Mouse (Mus musculus): Measurements from ENCODE around the gene Rab30. TPM values are rescaled to one million over a fixed set of nuclear protein-coding genes. Genes with fewer than 3 reads are reported as not detected.
"Not testable (repeated sequence)": the region's sequence is repeated elsewhere in the genome, so short reads cannot be mapped to it uniquely, and the experiment has no call there.

The Rab30 gene
- total RNA-seq (2021), result 1 to 10 TPM; 5.7 to 6.6 TPM
- long read RNA-seq, experiment 1, full-length matches to known transcripts, result 1 of 4 reads
- long read RNA-seq, experiment 1, partial matches to known transcripts, result 0 of 4 reads
- long read RNA-seq, experiment 1, other reads (novel, unspliced or antisense), result 3 of 4 reads
- long read RNA-seq, experiment 2, full-length matches to known transcripts, result 2 of 4 reads
- long read RNA-seq, experiment 2, partial matches to known transcripts, result 0 of 4 reads
- long read RNA-seq, experiment 2, other reads (novel, unspliced or antisense), result 2 of 4 reads

DNA sequence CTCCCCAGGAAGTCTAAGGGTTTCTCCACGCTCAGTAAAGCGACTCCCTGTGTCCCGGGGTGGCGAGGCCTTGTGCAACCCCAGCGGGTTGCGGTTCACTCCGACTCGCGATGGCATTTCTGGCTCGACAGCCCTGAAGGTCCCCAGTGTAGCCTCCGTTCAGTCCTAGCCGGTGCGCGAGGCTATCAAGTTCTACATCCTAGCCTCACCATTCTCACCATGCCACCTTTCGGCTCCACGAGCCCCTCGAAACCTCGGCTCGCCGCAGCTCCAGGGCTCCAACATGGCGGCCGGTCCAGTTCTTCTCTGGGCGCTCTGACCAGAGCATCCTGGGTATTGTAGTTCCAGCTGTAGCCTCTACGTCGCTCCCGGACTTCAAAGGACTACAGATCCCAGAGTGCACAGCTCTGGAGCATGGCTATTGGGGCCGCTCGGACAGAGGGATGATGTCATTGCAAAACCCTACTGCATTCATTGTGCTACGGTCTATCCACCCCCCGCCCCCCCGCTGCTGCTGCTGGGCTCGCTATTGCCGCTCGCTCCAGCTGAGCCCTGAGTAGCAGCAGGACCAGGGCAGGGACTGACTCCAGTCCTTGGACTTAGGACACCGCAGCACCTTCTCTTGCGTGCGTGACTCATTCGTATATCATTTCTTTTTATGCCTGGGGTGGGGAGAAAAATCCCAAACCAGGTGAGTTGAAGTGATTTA, at the start of gene Rab30:
TSS of gene Rab30 (plus strand) at position 452 of the 709 bp plus-strand sequence.
- intact Hi-C loops (cut with DNase I), result loop anchor here (5.0 kb wide), 4 partner anchors 36 to 179 kb away; partner anchors contain the start of genes Ccdc90b and Pcf11
- peak; percentile 82 to 85 for DNase-seq

DNA sequence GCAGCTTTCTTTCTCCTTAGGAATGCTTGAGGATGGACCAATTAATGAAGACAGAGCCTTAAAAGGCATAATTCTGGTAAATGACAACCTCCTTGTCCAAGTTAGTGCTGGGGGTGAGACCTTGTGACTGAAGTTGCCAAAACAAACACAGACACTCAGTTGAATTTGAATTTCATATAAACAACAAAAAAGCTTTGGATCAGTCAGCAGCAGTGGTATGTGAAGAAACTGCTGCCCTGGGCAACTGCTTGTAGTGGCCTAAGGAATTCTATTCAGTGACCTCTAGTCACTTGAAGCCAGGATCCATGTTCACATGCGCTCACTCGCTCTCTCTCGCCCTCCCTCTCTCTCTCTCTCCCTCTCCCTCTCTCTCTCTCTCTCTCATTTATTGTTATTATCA, 45.0 kb upstream of the Rab30 start:
- intact Hi-C loops (cut with DNase I), result no loop called here

DNA sequence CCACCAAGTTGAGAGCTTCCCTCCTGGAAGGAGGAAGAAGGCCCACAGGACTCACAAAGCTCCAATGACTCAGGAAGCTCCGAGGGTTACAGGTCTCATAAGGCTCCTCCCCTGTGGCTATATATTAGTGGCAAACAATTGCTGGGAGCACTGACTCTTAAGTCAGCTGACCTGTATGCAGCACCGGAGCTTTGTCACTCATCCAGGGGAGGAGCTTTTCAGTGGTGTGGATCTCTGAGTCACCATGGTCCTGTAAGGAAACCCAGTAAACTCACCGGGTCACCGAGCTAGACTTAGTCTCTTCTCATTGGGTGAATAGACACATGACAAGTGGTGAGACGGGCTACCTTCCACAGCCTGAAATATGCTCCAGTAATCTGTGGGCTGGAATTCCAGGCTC, 42.6 kb upstream of the Rab30 start:
- intact Hi-C loops (cut with DNase I), result no loop called here
- DNase-seq, result no peak

More for the DNA sequence above, 45.0 kb upstream of the Rab30 start:
- DNase-seq, result no peak

DNA sequence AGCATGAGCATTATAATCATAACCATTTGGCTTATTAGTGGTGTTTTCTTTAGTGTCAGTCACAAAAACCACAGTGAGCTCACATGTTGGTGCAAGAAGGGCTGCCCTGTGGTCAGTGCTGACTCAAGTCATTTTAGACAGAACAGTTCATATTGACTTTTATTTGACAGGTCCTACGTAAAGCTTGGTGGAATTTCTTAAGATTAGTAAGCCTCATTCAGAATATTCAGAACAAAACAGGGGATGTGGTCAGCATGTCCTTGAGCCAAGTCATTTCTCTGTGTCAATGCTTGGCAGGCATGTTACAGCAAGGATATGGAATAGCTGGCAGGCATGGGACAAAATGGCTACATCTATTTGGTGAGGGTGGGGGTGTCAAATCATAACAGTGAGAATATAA, 37.7 kb upstream of the Rab30 start:
- intact Hi-C loops (cut with DNase I), result no loop called here
- no peak for DNase-seq

DNA sequence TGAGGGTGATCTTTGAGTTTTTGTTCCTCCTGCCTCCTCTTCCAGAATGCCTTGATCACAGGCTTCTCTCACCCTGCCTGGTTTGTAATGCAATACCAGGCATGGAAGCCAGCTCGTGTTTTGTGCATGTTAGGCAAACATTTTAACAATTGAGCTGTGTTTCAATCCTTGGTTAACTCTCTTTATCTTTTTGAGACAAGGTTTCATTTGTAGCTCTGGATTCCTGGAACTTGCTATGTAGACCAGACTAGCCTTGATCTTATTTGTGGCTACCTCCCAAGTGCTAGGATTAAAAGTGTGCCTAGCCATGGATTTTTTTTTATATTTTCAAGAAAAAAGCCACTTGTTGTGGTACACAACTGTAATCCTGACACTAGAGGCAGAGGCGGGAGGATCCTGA, 35.9 kb upstream of the Rab30 start:
- intact Hi-C loops (cut with DNase I), result no loop called here
- DNase-seq, result no peak

DNA sequence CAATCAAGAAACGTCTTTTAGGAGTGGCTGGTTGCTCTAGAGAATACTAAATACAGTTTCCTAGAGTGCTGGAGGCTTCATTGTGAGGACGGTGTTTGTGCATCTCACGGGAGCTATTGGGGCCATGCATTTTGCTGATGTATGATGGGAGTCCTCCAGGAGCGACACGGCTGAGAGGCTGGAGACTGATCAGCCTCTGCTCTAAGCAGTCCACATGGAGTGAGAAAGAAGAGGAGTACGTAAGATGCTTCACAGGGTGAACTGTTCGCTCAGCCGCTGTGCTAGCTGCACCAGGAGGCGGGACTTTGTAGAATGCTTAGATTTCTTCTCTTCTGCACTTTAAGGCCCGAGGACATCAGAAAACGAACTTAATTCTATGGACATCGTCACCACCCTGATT, 34.7 kb upstream of the Rab30 start:
- DNase-seq, result no peak
- intact Hi-C loops (cut with DNase I), result no loop called here

DNA sequence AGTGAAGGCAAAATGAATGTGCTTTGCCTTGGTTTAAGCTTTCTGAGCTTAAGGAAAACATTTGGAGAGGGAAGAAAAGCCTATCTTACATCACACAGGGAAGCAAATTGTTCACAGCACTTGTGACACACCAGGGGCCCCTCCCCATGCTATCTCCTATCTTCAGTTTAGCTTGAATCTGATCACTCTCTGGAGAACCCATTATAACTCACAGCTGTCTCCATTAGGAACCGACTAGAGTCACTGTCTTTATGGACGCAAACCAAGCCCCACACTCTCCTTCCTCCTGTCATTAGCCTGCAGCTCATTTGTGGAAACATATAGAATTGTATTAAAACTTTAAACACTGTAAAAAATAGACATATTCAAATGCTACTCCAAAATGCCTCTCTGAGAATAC, 31.8 kb upstream of the Rab30 start:
- DNase-seq, result no peak
- intact Hi-C loops (cut with DNase I), result no loop called here

DNA sequence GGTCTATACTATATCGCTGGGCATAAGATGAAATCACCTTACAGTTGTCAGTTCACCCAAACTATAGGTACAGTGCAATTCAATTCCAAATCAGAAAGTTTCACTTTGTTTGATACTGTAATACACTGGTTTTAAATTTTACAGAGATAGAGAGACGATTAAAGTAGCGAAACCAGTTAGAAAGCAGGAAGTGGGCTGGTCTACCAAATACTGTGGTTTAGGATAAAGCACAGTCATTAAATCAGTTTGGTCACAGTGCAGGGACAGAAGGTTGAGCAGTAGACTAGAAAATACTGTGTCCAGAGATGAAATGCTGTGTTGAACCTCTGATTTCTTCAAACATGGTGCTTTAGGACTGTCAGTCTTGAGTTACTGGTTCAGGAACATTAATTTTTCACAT, 29.8 kb upstream of the Rab30 start:
- intact Hi-C loops (cut with DNase I), result no loop called here

DNA sequence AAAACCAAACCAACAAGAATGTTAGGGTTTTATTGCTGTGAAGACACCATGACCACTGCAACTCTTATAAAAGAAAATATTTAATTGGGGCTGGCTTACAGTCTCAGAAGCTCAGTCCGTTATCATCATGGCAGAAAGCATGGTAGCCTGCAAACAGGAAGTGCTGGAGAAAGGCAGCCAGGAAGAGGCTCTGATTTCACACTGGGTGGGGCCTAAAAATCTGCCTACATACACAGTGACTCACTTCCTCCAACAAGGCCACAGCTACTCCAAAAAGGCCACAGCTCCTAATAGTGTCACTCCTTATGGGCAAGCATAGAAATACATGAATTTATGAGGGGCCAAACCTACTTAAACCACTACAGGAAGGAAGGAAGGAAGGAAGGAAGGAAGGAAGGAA, 26.3 kb upstream of the Rab30 start:
- intact Hi-C loops (cut with DNase I), result no loop called here
- no peak for DNase-seq

More for the DNA sequence above, 29.8 kb upstream of the Rab30 start:
- DNase-seq, result no peak

DNA sequence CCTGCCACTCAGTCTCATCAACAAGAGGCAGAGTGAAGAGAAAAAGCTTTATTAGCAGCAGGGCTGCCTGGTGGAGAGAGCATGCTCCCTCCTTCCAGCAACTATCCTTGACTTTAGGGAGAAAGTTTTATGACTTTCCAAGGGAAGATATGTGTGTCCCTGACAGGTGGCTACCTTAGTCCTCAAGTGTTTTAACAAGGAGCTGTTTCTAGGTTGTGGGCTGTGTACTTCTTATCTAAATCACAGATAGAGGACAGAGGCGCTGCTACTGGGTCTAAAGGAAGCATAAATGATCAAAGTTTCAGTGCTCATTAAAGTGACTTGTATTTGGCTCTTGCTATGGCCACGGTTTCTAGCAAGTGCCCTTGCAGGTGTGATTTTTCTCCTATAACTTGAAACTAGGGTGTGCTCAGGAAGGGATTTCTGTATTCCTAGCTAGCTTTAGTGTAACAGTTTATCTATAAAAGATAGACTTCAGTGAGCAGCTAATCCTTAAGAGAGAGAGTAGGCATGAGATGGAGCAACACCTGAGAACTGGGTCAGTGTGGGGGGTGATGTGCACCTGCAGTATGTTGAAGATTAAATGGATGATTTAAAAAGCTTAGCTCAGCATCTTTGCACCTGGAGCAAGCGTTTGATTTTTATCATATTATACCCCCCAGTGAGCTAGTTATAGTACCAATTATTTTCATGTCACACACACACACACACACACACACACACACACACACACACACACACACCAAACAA, 21.1 kb upstream of the Rab30 start:
- no peak for DNase-seq
- intact Hi-C loops (cut with DNase I), result no loop called here

DNA sequence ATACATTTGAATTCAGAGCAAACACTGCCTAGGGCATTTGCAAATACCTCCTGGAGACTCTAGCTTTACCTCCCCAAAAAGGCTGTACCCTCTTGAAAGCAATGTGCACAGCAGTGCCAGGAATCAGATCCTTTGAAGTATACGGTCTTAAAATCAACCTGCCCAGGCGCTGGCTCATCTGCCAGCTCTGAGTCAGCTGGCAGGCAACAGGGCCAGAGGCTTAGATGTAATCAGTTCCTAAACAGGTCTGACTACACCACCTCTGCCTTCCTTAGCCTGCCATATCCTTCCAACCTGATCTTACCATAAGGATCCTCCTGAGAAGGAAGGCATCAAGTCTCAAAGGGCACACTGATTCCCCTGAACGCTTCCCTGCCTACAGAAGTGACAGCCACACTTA, 17.7 kb upstream of the Rab30 start:
- DNase-seq, result no peak
- intact Hi-C loops (cut with DNase I), result no loop called here

DNA sequence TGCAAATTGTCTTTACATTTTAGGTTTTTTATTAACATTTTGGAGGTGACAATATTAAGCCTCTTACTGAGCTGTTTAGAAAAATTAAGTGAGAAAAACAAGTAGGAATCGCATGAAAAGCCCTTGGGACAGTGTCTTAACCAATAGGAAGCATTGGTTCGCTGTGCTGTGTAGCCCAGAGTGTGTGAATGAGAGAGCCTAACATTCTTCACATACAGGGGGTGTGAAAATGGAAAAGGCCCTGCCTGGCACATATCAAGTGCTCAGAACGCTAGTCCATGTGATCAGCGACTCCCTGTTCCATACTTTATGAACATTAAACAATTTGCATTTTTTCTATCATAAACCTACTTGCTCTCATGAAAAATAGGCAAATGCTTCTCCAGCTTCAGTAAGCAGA, 17.1 kb upstream of the Rab30 start:
- intact Hi-C loops (cut with DNase I), result no loop called here
- DNase-seq, result no peak

DNA sequence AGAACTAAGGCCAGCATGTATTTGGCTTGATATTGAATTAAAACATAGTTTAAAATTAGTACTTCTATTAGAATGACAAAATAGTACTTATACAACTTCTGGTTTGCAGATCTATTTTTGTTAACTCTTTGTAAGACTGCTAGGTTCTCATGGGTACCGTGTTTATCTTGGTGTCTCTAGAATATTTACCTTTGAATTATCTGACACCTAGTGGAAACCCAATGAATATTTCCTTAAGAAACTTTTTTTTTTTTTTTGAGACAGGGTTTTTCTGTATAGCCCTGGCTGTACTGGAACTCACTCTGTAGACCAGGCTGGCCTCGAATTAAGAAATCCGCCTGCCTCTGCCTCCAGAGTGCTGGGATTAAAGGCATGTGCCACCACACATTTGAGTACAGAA, 11.8 kb upstream of the Rab30 start:
- not testable (repeated sequence) for DNase-seq
- intact Hi-C loops (cut with DNase I), result loop anchor here (5.0 kb wide), 1 partner anchor 57 kb away; no protein-coding TSS in a partner anchor

DNA sequence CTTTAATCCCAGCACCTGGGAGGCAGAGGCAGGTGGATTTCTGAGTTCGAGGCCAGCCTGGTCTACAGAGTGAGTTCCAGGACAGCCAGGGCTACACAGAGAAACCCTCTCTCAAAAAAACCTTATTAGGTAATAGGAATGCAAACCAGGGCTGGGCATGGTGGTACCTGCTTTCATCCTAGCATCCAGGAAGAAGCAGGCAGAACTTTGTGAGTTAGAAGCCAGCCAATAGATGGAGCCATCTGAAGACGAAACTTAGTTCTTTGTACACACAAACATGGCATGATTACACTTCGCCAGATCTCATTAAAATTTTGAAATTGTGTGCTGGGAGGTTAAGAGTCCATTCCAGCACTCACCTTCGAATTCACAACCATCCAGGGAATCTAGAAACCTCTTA, 10.9 kb upstream of the Rab30 start:
- DNase-seq, result no peak
- intact Hi-C loops (cut with DNase I), result loop anchor here (5.0 kb wide), 1 partner anchor 73 kb away; no protein-coding TSS in a partner anchor

DNA sequence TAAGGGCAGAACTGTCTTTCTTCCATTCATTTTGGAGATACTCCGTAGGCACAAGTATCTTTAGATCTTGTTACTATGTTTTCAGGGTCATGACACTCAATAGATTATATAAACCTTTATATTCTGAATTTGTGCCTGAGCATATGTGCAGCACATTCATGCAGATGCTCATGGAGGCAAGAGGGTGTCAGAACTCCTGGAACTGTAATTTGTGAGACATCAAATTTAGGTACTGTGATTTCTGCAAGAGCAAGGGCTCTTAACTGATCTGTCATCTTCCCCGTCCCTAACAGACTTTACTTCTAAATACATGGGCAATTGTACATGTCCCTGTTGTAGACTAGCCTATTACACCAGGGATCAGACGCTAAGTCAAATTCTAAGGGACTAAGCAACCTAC, 10.4 kb upstream of the Rab30 start:
- DNase-seq, result no peak
- intact Hi-C loops (cut with DNase I), result loop anchor here (5.0 kb wide), 1 partner anchor 74 kb away; no protein-coding TSS in a partner anchor

DNA sequence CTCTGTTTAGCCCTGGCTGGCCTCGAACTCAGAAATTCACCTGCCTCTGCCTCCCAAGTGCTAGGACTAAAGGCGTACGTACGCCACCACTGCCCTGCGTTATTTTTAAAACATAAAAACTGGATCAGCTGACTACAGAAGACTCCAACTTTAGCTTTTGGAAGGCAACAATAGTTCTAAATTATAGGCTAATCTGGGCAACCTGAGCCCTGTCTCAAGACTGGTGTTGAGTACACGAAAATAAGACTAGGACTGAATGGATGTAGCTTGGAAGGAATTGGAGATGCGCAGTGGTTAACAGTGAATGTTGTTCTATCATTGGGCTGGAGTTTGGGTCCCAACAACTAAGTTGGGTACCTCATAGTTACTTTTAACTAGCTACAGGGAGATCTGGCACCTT, 9.3 kb upstream of the Rab30 start:
- no peak for DNase-seq
- intact Hi-C loops (cut with DNase I), result loop anchor here (5.0 kb wide), 1 partner anchor 75 kb away; no protein-coding TSS in a partner anchor

DNA sequence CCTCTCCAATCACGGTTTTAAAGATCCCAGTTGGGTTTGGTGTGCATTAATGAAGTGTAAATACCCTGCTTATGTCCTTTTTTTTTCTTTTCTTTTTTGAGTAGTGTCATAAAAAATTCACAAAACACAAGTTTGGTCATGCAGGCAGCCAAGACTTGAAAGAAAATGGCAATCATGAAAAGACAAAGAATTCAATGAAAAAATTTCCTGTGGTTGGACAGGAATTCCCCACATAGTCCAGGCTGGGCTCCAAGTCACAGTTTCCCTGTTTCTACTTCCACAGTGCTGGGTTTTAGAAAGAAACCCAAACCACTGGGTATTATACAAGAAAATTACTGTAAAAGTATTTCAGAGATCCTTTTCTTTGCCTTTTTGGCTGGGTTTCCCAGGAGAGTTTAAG, 3.8 kb upstream of the Rab30 start:
- intact Hi-C loops (cut with DNase I), result no loop called here
- DNase-seq, result no peak

DNA sequence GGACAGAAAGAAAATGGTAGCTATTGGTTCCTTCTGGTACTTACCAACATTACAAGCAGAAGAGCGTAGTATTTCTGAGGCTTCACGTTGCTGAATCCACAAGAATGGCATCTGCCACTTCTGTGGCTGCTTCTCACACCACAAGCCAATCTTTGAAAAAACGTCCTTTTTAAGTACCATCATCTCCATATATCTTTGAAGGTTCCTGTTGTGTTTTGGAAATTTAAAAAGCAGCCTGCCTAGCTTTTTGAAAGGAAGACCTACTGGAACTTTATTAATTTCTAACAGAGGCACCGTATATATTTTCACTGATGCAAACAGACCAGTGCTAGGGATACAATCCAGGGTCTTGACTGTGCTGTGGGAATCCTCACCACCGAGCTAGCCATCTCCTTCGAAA, 1.4 kb upstream of the Rab30 start:
- DNase-seq, result no peak
- intact Hi-C loops (cut with DNase I), result loop anchor here (5.0 kb wide), 4 partner anchors 37 to 178 kb away; partner anchors contain the start of genes Ccdc90b and Pcf11

DNA sequence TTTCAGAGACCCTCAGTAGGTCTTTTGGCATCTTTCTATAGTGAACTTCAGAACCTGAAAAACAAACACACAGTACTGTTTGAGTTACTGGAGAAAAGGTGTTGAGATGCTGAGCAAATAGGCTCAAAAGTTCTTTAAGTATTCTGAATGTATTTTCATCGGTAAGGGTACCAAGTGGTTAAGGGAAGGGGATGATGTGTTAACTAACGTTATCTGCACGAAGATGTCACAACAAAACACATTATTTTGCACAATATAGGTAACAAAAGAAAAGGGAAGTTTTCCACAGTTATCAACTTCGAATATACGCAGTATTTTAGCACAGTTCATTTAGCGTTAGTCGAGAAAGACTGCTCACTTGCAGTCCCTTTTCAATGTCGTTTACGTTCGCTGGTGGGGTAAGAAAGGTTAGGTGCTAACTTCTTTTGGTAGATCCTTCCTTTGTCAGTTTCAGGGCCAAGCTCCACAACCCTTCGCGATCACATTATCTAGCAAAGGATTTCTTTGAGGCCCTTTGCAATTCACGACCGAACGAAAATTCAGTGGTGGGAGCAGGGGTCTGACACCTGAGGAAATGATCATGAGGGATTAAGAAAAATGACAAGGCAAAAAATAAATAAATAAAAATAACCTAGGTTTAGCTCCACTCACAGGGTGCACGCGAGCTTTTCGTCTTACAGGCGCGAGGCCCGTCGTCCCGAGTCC, 840 bp upstream of the Rab30 start:
- intact Hi-C loops (cut with DNase I), result loop anchor here (5.0 kb wide), 4 partner anchors 37 to 178 kb away; partner anchors contain the start of genes Ccdc90b and Pcf11
- DNase-seq, result no peak

DNA sequence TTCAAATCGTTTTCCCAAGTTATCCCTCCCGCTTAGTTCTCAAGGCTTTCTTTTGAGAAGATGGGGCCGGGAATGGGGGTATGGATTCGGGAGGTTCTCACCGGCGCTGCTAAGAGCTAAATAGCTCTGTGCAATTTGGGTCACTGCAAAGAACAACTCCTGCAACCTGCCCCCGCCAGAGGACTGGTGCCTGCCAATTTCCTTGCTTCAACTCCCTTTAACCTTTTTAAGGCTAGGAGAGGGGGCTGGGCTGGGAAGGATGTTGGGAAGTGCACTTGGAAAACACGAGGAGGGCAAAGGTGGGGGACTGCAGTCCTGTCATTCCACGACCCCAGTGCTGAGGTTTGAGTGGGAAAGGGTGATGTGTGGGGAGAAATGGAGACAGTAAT, 452 bp downstream of the Rab30 start:
- intact Hi-C loops (cut with DNase I), result loop anchor here (5.0 kb wide), 4 partner anchors 35 to 180 kb away; partner anchors contain the start of genes Ccdc90b and Pcf11
- peak in 1 of 2 experiments; percentile 28 for DNase-seq
